Mouse (Mus musculus) right cerebral cortex, postnatal 4 days (tissue): ENCODE data around the gene Ablim1.

ENCODE experiments used
- DNase-seq: peaks from one replicate; pipeline ENCODE4 v3.0.0-alpha.2; 2022

Ablim1 gene

DNA sequence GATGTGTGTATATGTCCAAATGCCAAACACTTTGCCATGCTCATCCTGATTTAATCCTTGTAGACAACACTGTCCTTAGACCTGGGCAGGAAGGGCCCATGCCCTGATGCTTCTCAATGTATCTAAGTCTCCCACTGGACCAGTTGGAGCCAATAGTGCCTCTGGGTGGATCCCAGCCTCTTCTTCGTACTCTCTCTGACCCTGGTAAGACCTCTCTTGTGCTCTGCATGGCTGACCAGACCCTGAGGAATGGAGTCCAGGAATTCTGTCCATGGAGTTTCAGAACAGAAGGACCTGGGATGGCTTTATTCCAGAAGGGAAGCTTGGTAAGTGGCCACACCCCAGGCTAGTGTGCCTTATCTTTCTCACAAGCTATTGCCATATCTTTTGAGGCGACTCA is 102.3 kb downstream of the Ablim1 start:
- DNase-seq, result no peak

DNA sequence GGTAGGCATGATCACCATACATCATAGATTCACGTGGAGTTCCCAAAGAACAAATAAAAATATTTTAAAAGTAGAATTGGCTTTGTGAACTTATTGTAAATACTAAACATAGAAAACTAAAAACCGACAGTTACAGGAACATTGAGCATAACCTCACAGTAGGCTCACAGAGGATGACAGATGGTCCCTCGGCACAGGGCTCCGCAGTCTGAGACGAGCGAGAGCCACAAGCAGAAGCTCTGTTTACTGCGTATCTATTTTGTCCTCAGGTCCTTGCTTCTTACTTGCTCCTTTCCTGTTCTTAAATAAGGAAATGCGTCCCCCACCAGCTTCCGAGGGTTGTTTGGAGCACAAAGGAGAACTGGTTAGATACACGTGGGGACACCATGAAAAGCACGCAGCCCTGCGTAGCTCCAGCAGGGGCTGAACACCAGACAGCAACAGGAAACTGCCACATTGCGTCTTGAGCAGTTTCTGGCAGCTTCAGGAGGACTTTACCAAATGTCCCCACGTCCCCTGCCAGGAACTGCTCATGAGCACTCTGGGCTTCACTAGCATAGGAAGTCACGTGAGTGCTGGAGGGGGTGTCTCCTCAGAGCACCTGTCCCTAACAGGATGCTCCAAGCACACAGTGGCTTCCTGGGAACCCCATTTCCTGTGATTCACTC is 103.1 kb downstream of the Ablim1 start:
- peak; percentile 30 for DNase-seq

DNA sequence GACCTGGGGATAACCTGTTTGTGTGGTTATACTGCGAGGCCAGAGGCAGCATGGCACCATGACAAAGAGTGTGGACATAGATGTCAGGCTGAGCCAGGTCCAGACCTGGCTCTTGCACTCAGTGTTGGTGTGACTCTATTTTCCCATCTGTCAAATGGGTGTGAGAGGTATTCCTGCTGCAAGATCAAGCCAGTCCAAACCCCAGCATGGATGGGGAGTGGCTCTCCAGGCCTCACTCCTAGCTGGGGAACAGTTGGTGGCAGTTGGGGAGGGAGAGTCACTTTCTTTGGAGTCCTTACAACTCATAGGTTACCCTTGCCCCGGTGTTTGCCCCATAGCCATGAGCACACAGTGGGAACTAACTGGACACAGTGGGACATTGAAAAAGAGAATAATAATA is 103.8 kb downstream of the Ablim1 start:
- no peak for DNase-seq

DNA sequence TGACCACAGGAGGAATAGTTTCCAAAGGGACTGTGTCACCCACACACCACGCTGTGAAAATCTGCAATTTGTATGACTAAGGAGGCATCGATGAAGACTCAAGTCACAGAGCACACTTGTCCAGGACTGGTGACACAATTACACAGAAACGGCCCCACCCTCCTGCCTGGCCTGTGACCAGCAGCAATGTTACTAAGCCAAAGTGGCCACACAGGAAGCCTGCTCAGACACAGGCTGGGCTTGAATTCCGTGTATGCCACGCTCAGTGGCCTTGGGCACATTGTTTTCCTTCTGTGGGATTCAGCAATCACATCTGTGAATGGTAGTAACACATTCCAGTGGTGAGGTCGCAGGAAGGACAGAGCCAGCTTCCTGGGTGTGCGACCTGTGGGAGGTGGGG is 110.6 kb downstream of the Ablim1 start:
- DNase-seq, result no peak

DNA sequence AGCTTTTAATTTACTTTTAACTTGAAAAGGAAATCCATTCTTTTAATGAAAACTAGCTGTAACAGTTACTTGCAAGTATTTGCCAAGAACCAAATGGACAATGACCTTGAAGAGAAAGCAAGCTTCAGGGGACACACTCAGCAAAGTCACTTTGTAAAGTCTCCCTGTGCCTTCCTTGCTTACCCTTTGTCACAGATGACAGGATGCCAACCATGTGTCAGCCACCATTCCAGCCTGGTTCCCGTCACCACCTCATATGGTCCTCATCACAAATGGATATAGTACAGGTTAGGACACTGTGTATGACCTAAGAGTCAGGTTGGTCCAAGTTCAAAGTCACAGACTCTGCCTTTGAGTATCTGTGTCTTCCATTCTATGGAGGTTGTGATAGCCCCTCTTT is 112.2 kb downstream of the Ablim1 start:
- no peak for DNase-seq

DNA sequence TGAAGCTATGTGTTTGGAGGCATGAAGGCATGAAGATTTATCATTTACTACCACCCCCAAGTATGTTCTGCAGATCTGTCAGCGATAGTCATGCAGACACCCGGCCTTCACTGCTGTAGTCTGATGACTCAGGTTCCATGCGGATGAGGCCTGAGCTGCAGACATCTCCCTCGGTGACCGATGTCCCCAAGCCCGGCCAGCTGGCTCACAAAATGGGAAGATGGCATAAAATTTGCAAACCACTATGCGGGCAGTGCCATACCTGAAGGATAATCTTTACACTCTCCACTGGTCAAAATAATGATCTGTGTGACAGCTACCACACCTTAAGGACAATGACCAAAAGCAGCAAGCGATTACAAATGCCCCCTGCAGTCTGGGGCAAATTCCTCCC is 113.6 kb downstream of the Ablim1 start:
- no peak for DNase-seq

DNA sequence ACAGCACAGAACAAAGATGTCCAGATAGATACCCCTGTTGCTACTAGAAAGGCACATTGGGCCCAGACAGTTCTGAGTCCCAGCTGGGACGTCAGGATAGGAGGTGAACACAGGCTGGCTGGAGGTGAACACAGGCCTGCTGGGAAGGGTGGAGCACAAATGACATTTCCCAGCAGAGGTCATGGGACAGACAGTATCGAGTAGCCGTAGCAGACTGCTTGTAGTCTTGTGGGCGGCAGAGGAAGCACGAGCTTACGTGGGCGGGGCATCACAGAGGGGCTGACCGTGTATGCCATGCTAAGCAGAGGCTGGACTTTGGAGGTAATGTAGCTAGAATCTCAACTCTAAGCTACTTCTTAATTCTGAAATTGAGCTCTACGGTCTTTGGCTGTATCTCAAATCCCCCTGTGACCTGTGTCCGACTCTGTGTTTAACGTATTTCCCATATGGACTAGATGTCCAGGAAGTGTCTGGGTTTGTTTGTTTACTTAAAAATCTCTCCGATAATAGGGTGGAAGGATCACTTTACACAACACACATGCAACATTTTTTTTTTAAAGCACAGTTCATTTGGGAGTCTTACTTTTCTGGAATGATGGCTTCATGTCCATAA is 114.1 kb downstream of the Ablim1 start:
- DNase-seq, result no peak

DNA sequence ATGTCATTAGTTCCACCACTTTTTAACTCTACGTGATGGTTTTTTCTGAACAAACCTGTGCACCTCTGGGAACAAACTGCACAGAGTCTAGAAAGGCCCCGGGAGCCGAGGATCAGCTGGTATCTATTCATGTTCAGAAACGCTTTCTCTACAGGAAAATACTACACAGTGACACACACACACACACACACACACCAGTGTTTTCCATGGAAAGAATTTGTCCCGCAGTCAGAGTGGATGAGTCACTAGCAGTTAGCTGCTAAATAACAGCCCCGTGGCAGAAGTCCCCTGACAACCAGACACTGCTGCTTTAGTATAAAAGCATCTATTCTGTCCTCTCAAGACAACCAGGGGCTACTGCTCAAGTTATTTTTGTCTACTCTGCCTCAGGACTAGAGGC is 115.4 kb downstream of the Ablim1 start:
- no peak for DNase-seq

DNA sequence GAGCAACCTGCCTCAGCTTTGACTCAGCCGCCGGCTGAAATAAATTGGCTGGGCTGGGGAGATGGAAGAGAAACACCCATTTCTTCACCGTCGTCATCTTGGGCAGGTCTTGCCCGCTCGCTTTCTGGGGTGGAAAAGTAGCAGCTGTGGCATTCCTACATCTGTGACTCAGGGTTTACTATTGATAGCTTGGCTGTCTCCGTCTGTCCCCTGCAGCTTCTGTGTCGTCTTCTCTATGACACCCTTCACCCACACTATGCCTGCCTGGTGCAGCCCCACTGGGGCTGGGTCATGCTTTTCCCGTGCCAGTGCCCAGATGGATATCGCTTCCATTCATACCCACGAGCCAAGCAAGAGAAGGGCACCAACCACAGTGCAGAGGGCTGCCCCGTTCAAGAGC is 116.2 kb downstream of the Ablim1 start:
- DNase-seq, result no peak

DNA sequence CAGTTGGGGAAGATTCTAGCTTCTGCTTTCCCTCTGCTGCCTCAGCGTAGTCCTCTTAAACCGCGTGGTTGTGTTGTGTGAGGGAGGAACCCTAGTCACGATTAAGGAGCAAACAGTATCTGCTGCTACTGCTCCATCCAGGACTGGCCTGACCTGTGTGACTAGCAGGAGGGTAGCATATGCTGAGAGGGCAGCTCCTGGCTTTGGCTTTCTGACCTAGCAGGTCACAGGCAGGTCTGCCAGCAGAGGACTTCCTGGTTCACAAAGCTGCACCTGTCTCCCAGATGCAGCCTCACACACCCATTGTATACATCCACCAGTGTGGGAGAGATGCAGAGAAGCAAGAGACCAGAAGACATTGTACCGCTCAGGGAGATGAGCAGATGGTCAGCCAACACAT is 116.7 kb downstream of the Ablim1 start:
- no peak for DNase-seq

DNA sequence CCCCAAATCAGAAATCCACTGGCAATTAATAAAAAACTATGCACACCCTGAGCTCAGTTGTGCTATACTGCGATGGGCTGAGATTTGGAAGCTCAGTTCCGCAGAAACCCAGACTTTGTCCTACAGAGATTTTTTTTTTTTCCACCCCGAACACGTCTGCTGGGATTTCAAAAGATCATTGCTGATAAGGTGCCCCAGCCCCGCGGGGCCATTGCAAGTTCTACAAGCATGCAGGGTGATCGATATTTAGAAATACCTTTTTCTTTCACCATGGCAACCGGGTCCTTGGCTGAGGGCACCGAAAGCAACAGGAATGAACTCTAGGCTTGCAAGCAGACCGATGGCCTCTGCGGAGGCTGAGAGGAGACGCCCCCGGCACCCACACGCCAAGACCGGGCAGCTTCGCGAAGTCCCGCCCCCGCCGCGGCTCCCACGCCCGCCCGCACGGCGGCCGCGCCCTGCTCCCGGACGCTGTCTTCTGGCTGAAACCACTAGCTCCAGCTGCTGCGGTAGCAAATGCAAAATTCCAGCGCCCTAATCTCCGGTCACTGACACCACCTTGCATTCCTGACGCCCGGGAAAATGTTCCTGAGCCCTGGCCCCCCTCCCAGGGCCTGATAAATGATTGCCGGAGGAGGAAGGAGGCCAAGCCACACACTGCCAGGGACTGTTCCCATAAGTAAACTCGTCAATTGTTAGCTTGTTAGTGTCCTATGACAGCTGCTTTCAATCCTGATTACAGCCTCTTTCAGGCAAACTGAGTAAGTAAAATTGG is 117.5 kb downstream of the Ablim1 start:
- peak; percentile 66 for DNase-seq

DNA sequence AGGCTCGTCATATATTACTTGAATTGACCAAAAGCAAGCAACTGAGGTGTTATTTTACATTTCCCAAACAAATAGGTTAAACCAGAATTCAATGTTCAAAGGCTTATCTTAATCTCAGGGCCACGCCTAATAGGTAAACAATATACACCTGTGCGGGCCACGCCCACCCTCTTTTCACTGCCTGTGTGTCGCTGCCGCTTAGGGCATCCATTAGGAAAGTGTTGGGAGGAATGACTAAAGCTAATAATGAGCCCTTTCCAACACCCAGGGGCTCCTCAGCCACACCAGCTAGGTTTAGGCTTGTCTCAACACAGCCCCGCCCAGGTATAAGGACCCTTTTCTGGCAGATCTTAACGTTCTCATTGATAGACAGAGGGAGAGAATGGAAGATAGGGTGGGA is 118.1 kb downstream of the Ablim1 start:
- no peak for DNase-seq

DNA sequence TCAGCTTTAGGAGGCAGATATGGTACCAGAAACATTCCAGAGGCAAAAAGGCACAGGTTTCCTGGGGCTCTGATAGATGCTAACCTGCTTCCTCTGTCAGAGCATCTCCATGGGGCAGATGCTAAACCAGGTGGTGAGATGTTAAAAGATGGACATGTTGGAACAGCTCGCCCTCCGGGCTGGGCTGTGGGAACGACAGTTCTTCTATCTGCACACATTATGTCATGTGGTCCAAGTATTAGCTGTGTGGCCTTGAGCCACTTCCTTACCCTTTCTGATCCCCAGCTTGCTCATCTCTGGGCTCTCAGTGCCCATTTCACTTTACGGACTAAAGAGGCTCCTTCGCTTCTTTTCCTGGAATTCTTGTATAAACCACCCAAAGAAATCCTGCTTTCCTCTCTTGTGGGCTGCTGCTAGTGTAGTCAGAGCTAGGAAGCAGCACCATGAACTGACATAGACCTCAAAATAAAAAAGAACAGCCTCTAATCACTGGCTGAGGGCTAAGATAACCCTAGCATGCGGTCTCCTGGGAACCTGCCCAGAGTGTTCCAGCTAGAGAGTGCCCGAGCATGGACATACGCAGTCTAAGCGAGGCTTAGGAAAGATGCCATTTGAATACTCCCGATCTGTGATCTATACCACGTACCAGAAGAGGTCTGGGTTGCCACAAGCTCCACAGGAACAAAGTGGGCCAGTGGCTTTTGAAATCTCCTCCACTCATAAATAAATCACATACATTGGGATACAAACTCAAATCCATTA is 119.4 kb downstream of the Ablim1 start:
- DNase-seq, result no peak

DNA sequence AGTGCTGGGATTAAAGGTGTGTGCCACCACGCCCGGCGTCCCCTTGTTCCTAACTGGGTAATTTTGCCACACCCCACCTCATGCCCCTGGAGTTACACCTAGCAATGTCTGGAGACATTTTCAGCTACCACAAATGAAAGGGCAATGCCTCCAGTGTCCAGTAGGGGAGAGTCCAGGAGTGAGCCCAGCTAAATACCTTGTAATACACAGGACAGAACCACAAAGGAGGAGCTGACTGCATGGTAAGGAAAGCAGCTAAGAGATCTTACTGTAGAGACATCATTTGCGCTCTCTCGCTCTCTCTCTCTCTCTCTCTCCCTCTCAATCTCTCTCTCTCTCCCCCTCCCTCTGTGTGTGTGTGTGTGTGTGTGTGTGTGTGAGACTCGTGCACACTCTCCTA is 120.8 kb downstream of the Ablim1 start:
- DNase-seq, result no peak

DNA sequence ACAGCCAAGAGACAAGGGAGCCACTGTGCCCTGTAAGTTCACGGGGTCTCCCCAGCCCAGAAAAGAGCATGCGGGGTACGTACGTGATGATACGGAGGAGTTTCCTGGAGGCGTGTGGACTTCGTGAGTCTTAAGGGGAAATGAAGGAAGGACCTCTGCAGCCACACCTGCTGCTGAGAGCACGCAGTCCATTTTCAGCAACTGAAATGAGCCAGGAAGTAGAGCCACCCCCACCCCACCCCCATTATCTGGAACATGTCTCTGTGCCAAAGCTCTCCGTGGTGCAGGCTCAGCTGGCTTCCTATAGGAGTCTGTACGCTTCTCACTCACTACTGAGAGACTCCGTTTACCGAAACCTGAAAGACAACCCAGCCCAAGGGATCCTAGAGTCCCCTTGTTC is 121.3 kb downstream of the Ablim1 start:
- no peak for DNase-seq

DNA sequence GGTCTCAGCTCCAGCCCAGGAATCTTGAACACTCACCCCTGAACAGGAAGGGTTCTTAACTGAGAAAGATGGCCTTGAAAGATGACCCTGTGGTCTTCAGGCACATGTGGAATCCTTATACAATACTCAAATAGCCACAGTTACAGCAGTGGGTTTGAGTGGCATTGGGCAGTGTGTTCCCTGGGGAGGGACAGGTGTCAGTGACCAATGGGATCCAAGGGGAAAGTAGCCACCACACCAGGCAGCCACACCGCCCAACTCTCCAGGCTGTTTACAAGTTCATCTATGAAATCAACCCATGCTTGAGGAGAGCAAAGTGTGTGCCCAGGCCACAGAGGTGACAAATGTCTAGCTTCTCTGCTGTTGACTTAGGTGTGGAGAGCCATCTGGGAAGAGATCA is 123.6 kb downstream of the Ablim1 start:
- no peak for DNase-seq

DNA sequence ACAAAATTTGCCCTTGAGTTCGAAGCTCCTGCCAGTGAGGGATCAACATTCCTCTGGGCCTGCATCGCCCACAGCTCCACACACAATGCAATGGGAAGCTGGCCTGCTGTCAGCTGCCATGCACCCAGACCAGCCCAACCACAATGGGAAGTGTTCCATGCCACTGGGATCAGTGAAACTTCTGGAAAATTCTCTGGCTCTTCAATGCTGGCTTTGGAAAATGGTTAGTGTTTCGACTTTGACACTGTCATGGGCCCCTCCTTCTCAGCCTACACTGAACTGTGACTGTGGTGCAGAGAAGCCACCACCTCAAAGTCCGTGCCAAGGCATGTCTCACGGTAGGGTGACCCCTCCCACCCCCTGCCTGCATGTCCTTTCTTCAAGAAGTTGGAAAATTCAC is 125.3 kb downstream of the Ablim1 start:
- DNase-seq, result no peak

DNA sequence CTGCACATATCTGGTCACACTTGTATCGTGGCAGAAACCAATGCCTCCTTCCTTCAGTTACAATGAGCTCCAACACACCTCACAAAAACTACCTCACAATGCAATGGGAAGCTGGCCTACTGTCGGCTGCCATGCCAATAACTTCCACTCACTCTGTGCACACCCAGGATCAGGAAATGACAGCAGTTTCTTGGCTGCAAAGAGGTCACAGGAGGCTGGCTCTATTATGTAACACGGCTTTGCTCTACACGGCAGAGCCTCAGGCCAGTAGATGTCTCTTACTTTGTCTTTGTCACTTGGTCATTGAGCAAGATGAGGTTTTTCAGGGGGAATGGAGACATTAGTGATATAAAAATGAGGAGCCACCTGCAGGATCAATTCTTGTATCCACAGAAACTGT is 126.2 kb downstream of the Ablim1 start:
- no peak for DNase-seq

DNA sequence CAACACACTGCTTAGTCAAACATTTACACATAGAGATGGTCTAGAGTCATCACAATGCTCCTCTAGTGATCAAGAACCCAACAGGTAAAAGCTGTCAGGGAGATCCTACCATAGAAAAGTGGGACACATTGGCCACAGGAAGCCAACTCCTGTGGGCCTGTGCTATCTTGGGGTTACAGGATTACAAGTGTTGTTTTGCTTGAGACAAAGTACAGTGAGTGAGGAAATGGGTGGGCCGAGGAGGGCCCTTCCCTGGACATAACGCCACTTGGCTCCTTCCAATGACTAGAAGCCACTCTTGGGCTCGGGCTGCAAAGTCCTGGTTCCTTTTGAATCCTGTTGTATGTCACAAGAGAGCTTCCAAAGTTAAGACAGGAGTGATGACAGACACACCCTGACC is 129.7 kb downstream of the Ablim1 start:
- no peak for DNase-seq

DNA sequence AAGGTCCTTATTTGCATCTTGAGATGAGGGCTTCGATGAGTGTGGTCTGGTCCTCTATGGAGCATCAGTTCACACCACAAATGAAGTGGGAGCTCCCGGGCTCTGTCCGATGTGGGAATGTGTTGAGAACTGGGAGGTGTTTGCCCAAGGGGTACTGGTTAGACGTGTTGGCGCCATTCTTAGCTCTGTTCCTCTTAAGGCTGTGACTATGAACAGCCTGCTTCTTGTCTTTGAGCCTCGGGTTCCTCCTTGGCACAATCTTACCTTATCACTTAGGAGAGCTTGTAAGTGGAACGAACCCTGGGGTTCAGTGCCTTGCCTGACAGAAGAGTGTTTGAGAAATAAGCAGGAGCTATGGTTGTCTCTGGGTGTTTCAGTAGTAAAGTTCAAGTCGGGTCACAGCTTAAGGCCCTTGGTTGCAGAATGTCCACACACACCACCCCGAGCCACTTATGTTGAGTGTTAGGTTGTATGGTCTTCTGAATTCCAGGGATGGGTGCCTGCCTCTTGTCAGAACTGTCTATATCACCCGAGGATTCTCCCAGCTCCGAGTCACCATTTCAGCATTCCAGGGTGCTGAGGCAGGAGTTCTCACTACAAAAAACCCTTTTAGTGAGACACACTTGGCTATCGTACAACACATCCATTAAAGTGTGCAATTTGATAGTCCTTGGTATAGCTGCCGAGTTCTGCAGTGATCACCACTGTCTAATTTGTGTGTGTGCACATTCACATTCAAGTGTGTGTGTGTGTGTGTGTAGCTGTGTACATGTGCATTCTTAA is 131.6 kb downstream of the Ablim1 start:
- DNase-seq, result no peak

DNA sequence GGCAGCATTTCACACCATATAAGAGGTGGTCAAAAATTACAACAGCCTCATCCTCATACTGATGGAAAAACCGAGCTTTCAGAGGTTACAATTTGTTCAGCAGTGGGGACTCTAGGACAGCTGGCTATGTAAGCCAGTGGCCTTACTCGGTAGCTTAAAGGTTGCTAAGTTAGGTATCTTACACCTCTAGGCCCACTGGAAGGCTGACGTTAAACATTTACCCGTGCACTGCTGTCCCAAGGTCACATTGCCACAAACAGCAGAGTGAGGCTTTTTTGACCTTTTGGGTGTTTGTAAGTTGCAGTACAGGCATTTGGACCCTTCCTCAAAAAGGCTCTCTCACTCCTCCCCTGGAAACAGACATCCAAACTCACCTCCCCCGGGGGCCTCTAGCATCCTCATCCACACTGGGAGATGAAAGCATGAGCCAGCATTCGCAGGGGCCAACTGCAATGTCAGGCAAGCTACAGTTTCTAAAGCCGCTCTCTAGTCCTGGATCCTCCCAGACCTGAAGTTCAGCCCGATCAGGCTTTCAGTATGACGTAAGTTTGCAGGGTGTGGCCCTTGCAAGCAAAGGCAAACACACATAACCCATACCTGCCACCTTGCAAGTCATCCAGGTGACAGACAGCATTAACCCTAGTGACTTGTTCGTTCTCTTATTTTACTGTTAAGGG is 132.7 kb downstream of the Ablim1 start:
- no peak for DNase-seq

DNA sequence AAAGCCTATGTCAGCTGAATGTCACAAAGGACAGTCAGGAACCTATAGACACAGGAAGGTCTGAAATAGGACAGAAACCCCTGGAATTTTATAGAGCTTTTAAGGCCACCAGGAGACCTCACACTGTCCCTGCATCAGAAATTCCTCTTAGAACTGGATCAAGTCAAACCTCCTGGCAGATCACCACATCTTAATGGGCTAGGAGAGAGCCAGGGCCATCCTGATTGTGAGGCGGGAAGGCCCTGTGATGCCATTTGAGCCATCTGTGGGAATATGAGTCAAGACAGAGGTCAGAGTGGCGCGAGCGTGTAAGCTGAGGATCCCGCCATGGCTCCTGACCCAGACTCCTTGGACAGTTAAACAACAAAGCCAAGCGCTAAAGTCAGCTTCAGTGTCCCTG is 133.4 kb downstream of the Ablim1 start:
- no peak for DNase-seq
